Comparison of ENCODE assay signal across 1 mouse cellular context in the genomic region with DNA sequence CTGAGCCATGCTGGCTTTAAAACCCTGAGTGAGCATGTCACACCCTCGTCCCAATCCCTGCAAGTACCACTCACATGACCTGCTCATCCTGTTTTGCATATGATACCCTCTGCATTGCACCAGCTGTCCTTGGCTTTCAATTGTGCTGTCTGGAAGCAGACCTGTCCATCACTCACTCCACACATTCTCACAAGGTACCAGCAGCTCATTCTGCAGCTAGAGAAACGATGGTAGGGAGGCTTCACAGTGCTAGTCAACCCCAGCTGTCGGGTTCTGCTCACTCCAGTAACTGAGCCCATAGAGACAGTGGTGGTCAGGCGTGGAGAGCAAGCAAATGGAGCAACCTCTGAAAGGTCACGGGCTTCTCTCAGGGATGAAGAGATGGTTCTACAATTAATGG.
TF ChIP-seq lines count a peak whose summit lies in the region.

No protein-coding gene starts in this region.

TF ChIP-seq in myocyte, 11 proteins besides CTCF, POLR2A, EP300 and RAD21:
- TF ChIP-seq CEBPB (IDR thresholded peaks at IDR 0.05; ENCODE audit: insufficient read depth, poor library complexity, severe bottlenecking) (peak; percentile 48; the same call in 1 of the 2 replicates), TCF3 (IDR thresholded peaks at IDR 0.05; ENCODE audit: insufficient read length, low read depth) (no peak)
